Mouse (Mus musculus) ES-E14 (cell line): ENCODE measurements around the gene Endou.

Experiments used
- CHD2 ChIP-seq: IDR thresholded peaks from 2 replicates; pipeline ENCODE4 v1.6.1; 2014; ENCODE audit warnings: mild to moderate bottlenecking, low read depth, low read length, inconsistent platforms
- HCFC1 ChIP-seq: IDR thresholded peaks from 2 replicates; pipeline ENCODE4 v1.6.1; 2012; ENCODE audit warnings: low read length, inconsistent platforms, borderline replicate concordance; ENCODE audit not compliant: insufficient read depth
- MAFK ChIP-seq: IDR thresholded peaks from 2 replicates; pipeline ENCODE4 v1.6.1; 2014; ENCODE audit warnings: mild to moderate bottlenecking, low read depth, low read length, inconsistent platforms; ENCODE audit not compliant: insufficient read depth
- ZC3H11A ChIP-seq: IDR thresholded peaks from 2 replicates; pipeline ENCODE4 v1.6.1; 2012; ENCODE audit warnings: low read depth, mild to moderate bottlenecking, inconsistent platforms, low read length, borderline replicate concordance
- ZNF384 ChIP-seq: IDR thresholded peaks from 2 replicates; pipeline ENCODE4 v1.6.1; 2012; ENCODE audit warnings: low read depth, low read length, inconsistent platforms

GRCm38 (mm10) chr15:97773961-97774370 is 42.8 kb upstream of the Endou start:
- TF ChIP-seq CHD2 (no peak), ZNF384 (no peak), MAFK (no peak), HCFC1 (no peak), ZC3H11A (no peak)
